Mouse (Mus musculus) liver, embryonic 13.5 days (tissue): ENCODE measurements around the gene Pogz. TPM values are rescaled to one million over a fixed set of nuclear protein-coding genes. Genes with fewer than 3 reads are reported as not detected.
"Not testable (repeated sequence)": the region's sequence is repeated elsewhere in the genome, so short reads cannot be mapped to it uniquely, and the experiment has no call there.

Experiments
- ATAC-seq: fragments of 200-750 bp; cut with Nextera tagmentation; 2 replicates; pipeline ENCODE4 v1.8.0; 2017; ENCODE audit warnings: low read depth, mild to moderate bottlenecking, moderate number of reproducible peaks, moderate library complexity
- DNase-seq: peaks from one replicate; pipeline ENCODE4 v3.0.0; 2022
- H3K27ac ChIP-seq: fragments of 300-500 bp; sonication (generic); 2 replicates; pipeline ENCODE4 v1.5.1; 2015; ENCODE audit warnings: moderate library complexity, mild to moderate bottlenecking, inconsistent platforms
- H3K27me3 ChIP-seq: fragments of 300-500 bp; sonication (generic); 2 replicates; pipeline ENCODE4 v1.6.1; 2015; ENCODE audit warnings: mild to moderate bottlenecking, inconsistent platforms
- H3K36me3 ChIP-seq: fragments of 300-500 bp; sonication (generic); 2 replicates; pipeline ENCODE4 v1.6.1; 2015; ENCODE audit warnings: mild to moderate bottlenecking, inconsistent platforms
- H3K4me1 ChIP-seq: fragments of 300-500 bp; sonication (generic); replicated peaks from 2 replicates; pipeline ENCODE4 v1.6.1; 2015; ENCODE audit warnings: inconsistent platforms
- H3K4me2 ChIP-seq: fragments of 300-500 bp; sonication (generic); 2 replicates; pipeline ENCODE4 v1.6.1; 2015; ENCODE audit warnings: inconsistent platforms, mild to moderate bottlenecking, moderate library complexity
- H3K4me3 ChIP-seq: fragments of 300-500 bp; sonication (generic); replicated peaks from 2 replicates; pipeline ENCODE4 v1.5.1; 2015; ENCODE audit warnings: mild to moderate bottlenecking, inconsistent platforms
- H3K9ac ChIP-seq: fragments of 300-500 bp; sonication (generic); 2 replicates; pipeline ENCODE4 v1.6.1; 2015; ENCODE audit warnings: mild to moderate bottlenecking, inconsistent platforms
- H3K9me3 ChIP-seq: fragments of 300-500 bp; sonication (generic); replicated peaks from 2 replicates; pipeline ENCODE4 v1.6.1; 2016; ENCODE audit warnings: inconsistent platforms
- WGBS: fragments of 180-500 bp; shearing (Covaris S2); methylation state at CpG from one replicate; pipeline ENCODE4 v1.1.7; 2015; ENCODE audit not compliant: insufficient replicate concordance; 5-methylcytosine and 5-hydroxymethylcytosine counted together
- polyA plus RNA-seq: library from polyadenylated mRNA; unstranded; fragments of >200 nt; fragmentation: Nextera tagmentation; extraction: Ambion mirVana; gene quantifications from 2 replicates; pipeline ENCODE4 v1.2.1, GENCODE M21; 2015

The Pogz gene
- polyA plus RNA-seq, 1 experiment from 2014 or later = 2.4 TPM

GRCm38 (mm10) chr3:94878618-94879017 lies 41.3 kb downstream of the Pogz start:
- 86% methylated on average over 6 of the region's 6 CpGs for whole genome bisulfite sequencing
- Histone ChIP-seq H3K27ac (no peak overlapping the region), H3K27me3 (no peaks in the 10 kb centered on the region), H3K4me3 (no peak overlapping the region), H3K36me3 (peaks cover 96% of the 10 kb centered on the region), H3K9me3 (no peaks in the 10 kb centered on the region), H3K9ac (no peak overlapping the region), H3K4me1 (no peaks in the 10 kb centered on the region), H3K4me2 (no peak overlapping the region)
- ATAC-seq = no peak
- no peak for DNase-seq

- no peak for DNase-seq
- ATAC-seq = no peak
- Histone ChIP-seq H3K9me3 (no peaks in the 10 kb centered on the region), H3K4me1 (peaks cover 20% of the 10 kb centered on the region), H3K27me3 (no peaks in the 10 kb centered on the region), H3K4me2 (no peak overlapping the region), H3K4me3 (no peak overlapping the region), H3K36me3 (peaks cover 87% of the 10 kb centered on the region), H3K9ac (no peak overlapping the region), H3K27ac (no peak overlapping the region)
- WGBS = 77% methylated on average over 4 of the region's 4 CpGs
These were observed 44.5 kb downstream of the Pogz start for GRCm38 (mm10) chr3:94881840-94882239.

- Histone ChIP-seq H3K4me1 (peaks cover 27% of the 10 kb centered on the region), H3K27me3 (no peaks in the 10 kb centered on the region), H3K9ac (no peak overlapping the region), H3K4me2 (no peak overlapping the region), H3K36me3 (peaks cover 80% of the 10 kb centered on the region), H3K27ac (no peak overlapping the region), H3K9me3 (no peaks in the 10 kb centered on the region), H3K4me3 (no peak overlapping the region)
- DNase-seq (no peak), ATAC-seq (no peak)
- 82% methylated on average over 3 of the region's 3 CpGs for WGBS
These were observed 45.2 kb downstream of the Pogz start for GRCm38 (mm10) chr3:94882579-94882978.

- H3K9ac ChIP-seq = peak within 1 kb of the TSS; percentile 94
- no peaks in the 10 kb centered on the region for H3K9me3 ChIP-seq
- H3K4me1 ChIP-seq = peaks cover 27% of the 10 kb centered on the region
- no peaks in the 10 kb centered on the region for H3K27me3 ChIP-seq
- H3K4me2 ChIP-seq = peak within 1 kb of the TSS; percentile 90
- peak within 1 kb of the TSS; percentile 96 for H3K4me3 ChIP-seq
- ATAC-seq = peak; percentile 85
- H3K27ac ChIP-seq = peak within 1 kb of the TSS; percentile 78
- DNase-seq = peak; percentile 78
- H3K36me3 ChIP-seq = peaks cover 41% of the 10 kb centered on the region
- WGBS = under 1% methylated on average over 61 of the region's 61 CpGs
These were observed 49.2 kb downstream of the Pogz start, which contains the start of gene Psmb4 for GRCm38 (mm10) chr3:94886316-94887224. Gene Psmb4, minus strand, starts transcription at chr3:94886961.

GRCm38 (mm10) chr3:94888595-94888994 lies 51.2 kb downstream of the Pogz start:
- Histone ChIP-seq H3K4me3 (no peak overlapping the region), H3K36me3 (peaks cover 23% of the 10 kb centered on the region), H3K27me3 (0 out of 2 replicates have a peak, but pooled peaks cover 4% of the 10 kb centered on the region), H3K9ac (no peak overlapping the region), H3K4me2 (no peak overlapping the region), H3K27ac (no peak overlapping the region), H3K9me3 (no peaks in the 10 kb centered on the region), H3K4me1 (peaks cover 27% of the 10 kb centered on the region)
- ATAC-seq (no peak), DNase-seq (peak; percentile 22)

GRCm38 (mm10) chr3:94894076-94894475 lies 56.7 kb downstream of the Pogz start:
- WGBS = 53% methylated on average over 3 of the region's 3 CpGs
- H3K36me3 ChIP-seq = no peaks in the 10 kb centered on the region
- no peak overlapping the region for H3K4me2 ChIP-seq
- H3K27me3 ChIP-seq = peaks cover 22% of the 10 kb centered on the region; the same call in 1 of the 2 replicates
- ATAC-seq = no peak
- H3K4me1 ChIP-seq = no peaks in the 10 kb centered on the region
- H3K27ac ChIP-seq = no peak overlapping the region
- no peak overlapping the region for H3K4me3 ChIP-seq
- no peak overlapping the region for H3K9ac ChIP-seq
- H3K9me3 ChIP-seq = no peaks in the 10 kb centered on the region
- DNase-seq = no peak

- no peak overlapping the region for H3K4me3 ChIP-seq
- ATAC-seq (no peak), DNase-seq (no peak)
- no peak overlapping the region for H3K27ac ChIP-seq
- H3K4me2 ChIP-seq = no peak overlapping the region
- H3K4me1 ChIP-seq = peaks cover 17% of the 10 kb centered on the region
- H3K27me3 ChIP-seq = no peaks in the 10 kb centered on the region
- H3K9ac ChIP-seq = no peak overlapping the region
- 21% methylated on average over 7 of the region's 7 CpGs for WGBS
- no peaks in the 10 kb centered on the region for H3K36me3 ChIP-seq
- H3K9me3 ChIP-seq = no peaks in the 10 kb centered on the region
These were observed 65.4 kb downstream of the Pogz start for GRCm38 (mm10) chr3:94902747-94903146.

GRCm38 (mm10) chr3:94904759-94905158 lies 67.4 kb downstream of the Pogz start:
- H3K9me3 ChIP-seq, H3K4me2 ChIP-seq, ATAC-seq, H3K27me3 ChIP-seq, DNase-seq, H3K36me3 ChIP-seq, H3K4me3 ChIP-seq, H3K9ac ChIP-seq, H3K27ac ChIP-seq: not testable (repeated sequence)
- WGBS = 45% methylated on average over 3 of the region's 3 CpGs
- H3K4me1 ChIP-seq = peaks cover 17% of the 10 kb centered on the region

- no peak overlapping the region for H3K4me3 ChIP-seq
- no peaks in the 10 kb centered on the region for H3K27me3 ChIP-seq
- H3K9me3 ChIP-seq = no peaks in the 10 kb centered on the region
- no peak overlapping the region for H3K9ac ChIP-seq
- peak overlapping the region; percentile 6; the same call in 1 of the 2 replicates for H3K27ac ChIP-seq
- H3K4me2 ChIP-seq = no peak overlapping the region
- ATAC-seq (peak; percentile 86), DNase-seq (peak; percentile 59)
- 8% methylated on average over 1 of the region's 1 CpGs for WGBS
- no peaks in the 10 kb centered on the region for H3K36me3 ChIP-seq
- peaks cover 17% of the 10 kb centered on the region for H3K4me1 ChIP-seq
These were observed 69.1 kb downstream of the Pogz start for GRCm38 (mm10) chr3:94906482-94906881.

GRCm38 (mm10) chr3:94911050-94911693 lies 73.8 kb downstream of the Pogz start:
- no peaks in the 10 kb centered on the region for H3K27me3 ChIP-seq
- H3K27ac ChIP-seq = no peak overlapping the region
- WGBS = 67% methylated on average over 2 of the region's 2 CpGs
- no peak for ATAC-seq
- peaks cover 10% of the 10 kb centered on the region for H3K4me1 ChIP-seq
- H3K9ac ChIP-seq = no peak overlapping the region
- H3K36me3 ChIP-seq = no peaks in the 10 kb centered on the region
- no peaks in the 10 kb centered on the region for H3K9me3 ChIP-seq
- no peak overlapping the region for H3K4me2 ChIP-seq
- no peak overlapping the region for H3K4me3 ChIP-seq
- no peak for DNase-seq

GRCm38 (mm10) chr3:94913801-94914200 lies 76.4 kb downstream of the Pogz start:
- H3K9me3 ChIP-seq = no peaks in the 10 kb centered on the region
- H3K27ac ChIP-seq = no peak overlapping the region
- H3K36me3 ChIP-seq = no peaks in the 10 kb centered on the region
- WGBS = 66% methylated on average over 5 of the region's 5 CpGs
- H3K4me3 ChIP-seq = no peak overlapping the region
- DNase-seq (no peak), ATAC-seq (no peak)
- H3K9ac ChIP-seq = no peak overlapping the region
- no peaks in the 10 kb centered on the region for H3K27me3 ChIP-seq
- H3K4me1 ChIP-seq = peaks cover 17% of the 10 kb centered on the region
- H3K4me2 ChIP-seq = no peak overlapping the region
